ENCODE assay signal across 10 mouse cellular contexts in the genomic region with DNA sequence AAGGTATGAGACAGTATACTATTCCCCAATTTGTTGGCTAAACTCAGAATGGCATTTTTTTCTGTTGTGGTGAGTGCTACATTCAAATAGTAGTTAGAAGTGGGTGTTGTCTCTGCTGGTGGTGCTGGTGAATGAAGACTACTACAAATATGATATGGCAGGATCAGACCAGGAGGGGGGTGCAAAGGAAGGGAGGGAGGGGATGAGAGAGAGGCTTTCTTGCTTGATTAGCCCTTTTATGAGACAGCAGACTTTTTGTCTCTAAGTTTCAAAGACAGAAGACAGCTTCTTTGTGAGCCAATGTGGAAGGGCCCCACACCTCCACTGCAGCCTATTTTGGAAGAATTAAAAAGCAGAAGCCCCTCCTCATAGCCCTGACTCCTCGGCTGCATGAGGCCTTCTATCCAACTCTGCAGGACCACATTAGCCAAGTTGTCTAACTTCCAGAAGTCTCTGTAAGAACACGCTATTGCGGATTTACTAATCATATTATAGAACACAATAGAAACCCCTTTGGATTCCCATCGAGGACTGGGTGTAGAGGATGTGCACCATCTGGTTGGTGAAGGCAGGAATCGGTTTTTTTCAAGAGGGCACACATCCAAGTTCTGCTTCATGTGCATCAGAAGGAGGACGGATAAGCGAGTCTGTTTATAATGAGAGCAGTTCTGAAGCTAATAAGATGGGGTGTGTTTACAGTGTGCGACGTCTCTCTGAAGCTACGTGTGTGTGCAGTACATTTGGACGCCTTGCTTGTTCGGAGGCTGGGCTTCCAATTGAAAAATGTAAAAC.
DNase-seq lines count a peak whose midpoint lies in the region; ATAC-seq lines count a peak whose summit lies in the region.
"Had no signal": no experiment of that assay in that cellular context is flagged by ENCODE, and none has a peak within 500 bp of the region (broad histone marks: within the 10 kb centered on the region; RNA-seq: fewer than 3 reads in every experiment).

No protein-coding gene starts in this region.

- no peak overlapping the region for H3K4me2 ChIP-seq in embryonic facial prominence, embryonic 14.5 days (ENCODE audit: low read depth, low read length)
- no peak overlapping the region for H3K4me2 ChIP-seq in stomach, embryonic 16.5 days (ENCODE audit: low read depth, low read length)
- H3K4me2 ChIP-seq: liver, embryonic 15.5 days had no signal

- no peaks in the 10 kb centered on the region for H3K27me3 ChIP-seq in embryonic facial prominence, embryonic 14.5 days (replicated peaks; ENCODE audit: control insufficient read depth, insufficient read depth, low read length)
- H3K27me3 ChIP-seq in embryonic facial prominence, embryonic 10.5 days (replicated peaks; ENCODE audit: low read depth, poor library complexity, severe bottlenecking), result no peaks in the 10 kb centered on the region
- no peaks in the 10 kb centered on the region for H3K27me3 ChIP-seq in stomach, embryonic 16.5 days (ENCODE audit: control insufficient read depth, insufficient read depth, low read length)
- H3K27me3 ChIP-seq: liver, embryonic 15.5 days had no signal

- 55% methylated on average over 12 of the region's 12 CpGs for WGBS in embryonic facial prominence, embryonic 14.5 days
- 86% methylated on average over 12 of the region's 12 CpGs for WGBS in embryonic facial prominence, embryonic 10.5 days
- WGBS in stomach, embryonic 16.5 days, result 43% methylated on average over 12 of the region's 12 CpGs

- no peaks in the 10 kb centered on the region for H3K36me3 ChIP-seq in embryonic facial prominence, embryonic 14.5 days (ENCODE audit: control insufficient read depth, insufficient read depth, low read length)
- no peaks in the 10 kb centered on the region for H3K36me3 ChIP-seq in embryonic facial prominence, embryonic 10.5 days (replicated peaks)
- no peaks in the 10 kb centered on the region for H3K36me3 ChIP-seq in stomach, embryonic 16.5 days (ENCODE audit: control insufficient read depth, insufficient read depth, low read length)
- H3K36me3 ChIP-seq: liver, embryonic 15.5 days had no signal

- no peaks in the 10 kb centered on the region for H3K4me1 ChIP-seq in embryonic facial prominence, embryonic 14.5 days (ENCODE audit: control insufficient read depth, insufficient read depth, low read length)
- H3K4me1 ChIP-seq in embryonic facial prominence, embryonic 10.5 days, result no peaks in the 10 kb centered on the region
- H3K4me1 ChIP-seq in stomach, embryonic 16.5 days (ENCODE audit: control insufficient read depth, insufficient read depth, low read length), result no peaks in the 10 kb centered on the region
- H3K4me1 ChIP-seq: liver, embryonic 15.5 days had no signal

- H3K4me3 ChIP-seq in embryonic facial prominence, embryonic 14.5 days (ENCODE audit: low read depth, low read length), result no peak overlapping the region
- H3K4me3 ChIP-seq in embryonic facial prominence, embryonic 10.5 days, result no peak overlapping the region
- no peak overlapping the region for H3K4me3 ChIP-seq in stomach, embryonic 16.5 days (replicated peaks; ENCODE audit: low read length)
- H3K4me3 ChIP-seq: liver, embryonic 15.5 days had no signal

- ATAC-seq in embryonic facial prominence, embryonic 14.5 days (ENCODE audit: low read depth), result peak; percentile 71; the same call in 1 of the 2 replicates
- peak; percentile 75 for ATAC-seq in stomach, embryonic 16.5 days (ENCODE audit: insufficient read depth, low FRiP score)

- H3K27ac ChIP-seq in embryonic facial prominence, embryonic 14.5 days (replicated peaks; ENCODE audit: low read depth, low read length), result no peak overlapping the region
- no peak overlapping the region for H3K27ac ChIP-seq in embryonic facial prominence, embryonic 10.5 days (replicated peaks)
- peak overlapping the region; percentile 55 for H3K27ac ChIP-seq in stomach, embryonic 16.5 days (ENCODE audit: low read length)
- H3K27ac ChIP-seq: liver, embryonic 15.5 days had no signal

- H3K9ac ChIP-seq in embryonic facial prominence, embryonic 14.5 days (ENCODE audit: low read depth, low read length), result no peak overlapping the region
- H3K9ac ChIP-seq in stomach, embryonic 16.5 days (ENCODE audit: low read length), result no peak overlapping the region
- H3K9ac ChIP-seq: liver, embryonic 15.5 days had no signal

- DNase-seq in embryonic facial prominence, embryonic 14.5 days (ENCODE audit: low spot score), result peak; percentile 74
- no peak for DNase-seq in embryonic facial prominence, embryonic 10.5 days (ENCODE audit: low spot score)
- DNase-seq in right cerebral cortex, adult 2 months (ENCODE audit: low spot score in 2 of 2), result peak; percentile 31 to 37
- DNase-seq in right cerebral cortex, postnatal 14 days, result no peak
- peak; percentile 32 to 42 for DNase-seq in layer of hippocampus, postnatal 36 days
- no peak for DNase-seq in heart, adult 8-10 months (ENCODE audit: low spot score)
- DNase-seq in adrenal gland, postnatal 14 days, result no peak
- DNase-seq: kidney, postnatal 36 days had no signal

- H3K9me3 ChIP-seq in embryonic facial prominence, embryonic 14.5 days (ENCODE audit: control insufficient read depth, low read length), result no peaks in the 10 kb centered on the region
- H3K9me3 ChIP-seq in embryonic facial prominence, embryonic 10.5 days, result no peaks in the 10 kb centered on the region
- no peaks in the 10 kb centered on the region for H3K9me3 ChIP-seq in stomach, embryonic 16.5 days (replicated peaks; ENCODE audit: control insufficient read depth, low read length)
- H3K9me3 ChIP-seq: liver, embryonic 15.5 days had no signal

Comparison
In these comparisons a context has a peak if more than half of its experiments do, and no peak if none do; other contexts are left out.
1. DNase-seq: peak in embryonic facial prominence, embryonic 14.5 days (single experiment), right cerebral cortex, adult 2 months (2 of 2) and layer of hippocampus, postnatal 36 days (2 of 2); none in embryonic facial prominence, embryonic 10.5 days (single experiment), right cerebral cortex, postnatal 14 days (single experiment), heart, adult 8-10 months (single experiment) and adrenal gland, postnatal 14 days (single experiment).